Mouse (Mus musculus) forebrain, embryonic 16.5 days (tissue): Measurements from ENCODE around the gene Gm14548. TPM values are rescaled to one million over a fixed set of nuclear protein-coding genes. Genes with fewer than 3 reads are reported as not detected.
"Not testable (repeated sequence)": the region's sequence is repeated elsewhere in the genome, so short reads cannot be mapped to it uniquely, and the experiment has no call there.

ENCODE experiments used
- ATAC-seq: fragments of 200-750 bp; cut with Nextera tagmentation; 2 replicates; pipeline ENCODE4 v1.8.0; 2017; ENCODE audit warnings: mild to moderate bottlenecking, moderate library complexity
- H3K27ac ChIP-seq: fragments of 300-500 bp; sonication (generic); 2 replicates; pipeline ENCODE4 v1.5.1; 2014; ENCODE audit warnings: low read length, control low read depth
- H3K27me3 ChIP-seq: fragments of 300-500 bp; sonication (generic); replicated peaks from 2 replicates; pipeline ENCODE4 v1.6.1; 2014; ENCODE audit warnings: low read length; ENCODE audit not compliant: control insufficient read depth, insufficient read depth
- H3K36me3 ChIP-seq: fragments of 300-500 bp; sonication (generic); 2 replicates; pipeline ENCODE4 v1.6.1; 2014; ENCODE audit not compliant: control insufficient read depth, insufficient read depth
- H3K4me1 ChIP-seq: fragments of 300-500 bp; sonication (generic); replicated peaks from 2 replicates; pipeline ENCODE4 v1.6.1; 2014; ENCODE audit warnings: low read length; ENCODE audit not compliant: control insufficient read depth, insufficient read depth
- H3K4me2 ChIP-seq: fragments of 300-500 bp; sonication (generic); 2 replicates; pipeline ENCODE4 v1.6.1; 2014; ENCODE audit warnings: mild to moderate bottlenecking, low read length, control low read depth
- H3K4me3 ChIP-seq: fragments of 300-500 bp; sonication (generic); replicated peaks from 2 replicates; pipeline ENCODE4 v1.5.1; 2014; ENCODE audit warnings: mild to moderate bottlenecking, low read length, control low read depth
- H3K9ac ChIP-seq: fragments of 300-500 bp; sonication (generic); replicated peaks from 2 replicates; pipeline ENCODE4 v1.6.1; 2014; ENCODE audit warnings: low read depth, low read length, control low read depth
- H3K9me3 ChIP-seq: fragments of 300-500 bp; sonication (generic); 2 replicates; pipeline ENCODE4 v1.6.1; 2016; ENCODE audit warnings: low read length; ENCODE audit not compliant: control insufficient read depth
- WGBS: fragments of 180-500 bp; shearing (Covaris S2); extraction: QIAGEN DNeasy Blood & Tissue Kit; methylation state at CpG from one replicate; pipeline ENCODE4 v1.1.7; 2014; 5-methylcytosine and 5-hydroxymethylcytosine counted together
- polyA plus RNA-seq: library from polyadenylated mRNA; unstranded; fragments of >200 nt; fragmentation: Nextera tagmentation; extraction: Ambion mirVana; gene quantifications from 2 replicates; pipeline ENCODE4 v1.2.1, GENCODE M21; 2015

The Gm14548 gene
- polyA plus RNA-seq, 1 experiment from 2014 or later = not detected

DNA sequence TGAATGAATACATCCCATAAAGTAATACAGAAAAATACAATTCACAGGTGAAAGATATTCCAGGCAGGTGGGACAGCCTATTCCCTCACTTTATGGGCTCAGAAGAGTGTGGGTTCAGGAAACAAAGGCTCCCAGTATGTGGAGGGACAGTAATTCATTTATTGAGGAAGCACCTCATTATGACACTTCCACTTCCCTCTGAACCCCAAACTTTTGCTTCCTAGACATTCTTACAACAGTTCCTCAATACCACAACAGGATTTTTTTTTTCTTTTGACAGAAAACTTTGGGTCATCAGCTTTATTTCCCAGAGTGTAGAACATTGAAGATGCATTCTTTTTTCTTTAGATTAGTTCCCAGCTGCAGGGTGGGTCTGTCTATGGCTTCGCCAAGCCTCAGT lies 60.1 kb downstream of the Gm14548 start:
- not testable (repeated sequence) for ATAC-seq, H3K4me2 ChIP-seq, H3K36me3 ChIP-seq, H3K9me3 ChIP-seq, H3K27ac ChIP-seq, H3K27me3 ChIP-seq, H3K4me1 ChIP-seq, H3K9ac ChIP-seq, H3K4me3 ChIP-seq
- WGBS = no CpG with 5 or more reads among the region's 1 CpGs

Other genes with a start within 250 kb of the Gm14548 start
- 15.5 and 16.5 TPM in 2 replicates for gene Leng1, start 232.3 kb downstream of the Gm14548 start, polyA plus RNA-seq
- 2.5 and 3.3 TPM in 2 replicates for gene Tmc4, start 220.6 kb downstream of the Gm14548 start, polyA plus RNA-seq
- 240 and 241 TPM in 2 replicates for gene Tsen34, start 205.3 kb downstream of the Gm14548 start, polyA plus RNA-seq
- gene Mboat7, start 204.6 kb downstream of the Gm14548 start, polyA plus RNA-seq = 60.6 and 86.3 TPM in 2 replicates
- gene Rps9, start 194.1 kb downstream of the Gm14548 start, polyA plus RNA-seq = 852 and 923 TPM in 2 replicates
- gene Pirb, start 177.7 kb downstream of the Gm14548 start, polyA plus RNA-seq = 0.14 and 0.37 TPM in 2 replicates
- gene Gm15448, start 72.4 kb downstream of the Gm14548 start, polyA plus RNA-seq = not detected in 2 replicates
- gene Pira2, start 53.1 kb downstream of the Gm14548 start, polyA plus RNA-seq = not detected in 2 replicates
- not detected in 2 replicates for gene Lilra6, start 17.4 kb upstream of the Gm14548 start, polyA plus RNA-seq
- 1.4 and 2.5 TPM in 2 replicates for gene Lair1, start 165.1 kb upstream of the Gm14548 start, polyA plus RNA-seq
- gene Ttyh1, start 221.3 kb upstream of the Gm14548 start, polyA plus RNA-seq = 97.4 and 115 TPM in 2 replicates
- 68.6 and 95.7 TPM in 2 replicates for gene Leng8, start 238.9 kb upstream of the Gm14548 start, polyA plus RNA-seq